Comparison of ENCODE assay signal across 27 mouse cellular contexts in genomic region chr12:108253042-108253441, GRCm38 (mm10). TPM values are rescaled to one million over a fixed set of nuclear protein-coding genes. Genes with fewer than 3 reads are reported as not detected.
DNase-seq lines count a peak whose midpoint lies in the region; ATAC-seq and TF ChIP-seq lines count a peak whose summit lies in the region.
"Had no signal": no experiment of that assay in that cellular context is flagged by ENCODE, and none has a peak within 500 bp of the region (broad histone marks: within the 10 kb centered on the region; RNA-seq: fewer than 3 reads in every experiment).

No protein-coding gene starts in this region.

- H3K27ac ChIP-seq in midbrain, embryonic 10.5 days (replicated peaks) = peak overlapping the region; percentile 47; the same call in 1 of the 2 replicates
- no peak overlapping the region for H3K27ac ChIP-seq in midbrain, embryonic 11.5 days (ENCODE audit: low read depth, low read length)
- peak overlapping the region; percentile 94; the same call in 1 of the 2 replicates for H3K27ac ChIP-seq in intestine, postnatal 0 days (ENCODE audit: low read depth, low read length)
- no peak overlapping the region for H3K27ac ChIP-seq in cerebellum, adult 2 months (ENCODE audit: insufficient read depth, low read length)
- H3K27ac ChIP-seq: heart, adult 2 months; hindbrain, embryonic 14.5 days; limb, embryonic 10.5 days; macrophage had no signal

- 0 out of 2 replicates have a peak, but pooled peaks have one; percentile 25 for ATAC-seq in frontal cortex, adult (ENCODE audit: low TSS enrichment)
- no peak for ATAC-seq in midbrain, embryonic 11.5 days (ENCODE audit: low FRiP score)
- no peak for ATAC-seq in intestine, postnatal 0 days
- ATAC-seq: CD4-positive, CD25-positive, alpha-beta regulatory T cell, adult 4 months; forebrain, embryonic 14.5 days; inflammation-experienced regulatory T-cells, adult 6 months; Patski had no signal

- H3K4me3 ChIP-seq in midbrain, embryonic 10.5 days = no peak overlapping the region
- H3K4me3 ChIP-seq in midbrain, embryonic 11.5 days (ENCODE audit: low read depth, low read length) = no peak overlapping the region
- H3K4me3 ChIP-seq in intestine, postnatal 0 days (ENCODE audit: low read depth, low read length) = no peak overlapping the region
- no peak overlapping the region for H3K4me3 ChIP-seq in cerebellum, adult 2 months (replicated peaks; ENCODE audit: insufficient read depth, low read depth, low read length)
- H3K4me3 ChIP-seq: heart, adult 2 months; limb, embryonic 10.5 days; liver, embryonic 15.5 days had no signal

- peaks cover 89% of the 10 kb centered on the region for H3K4me1 ChIP-seq in midbrain, embryonic 10.5 days
- H3K4me1 ChIP-seq in midbrain, embryonic 11.5 days (ENCODE audit: control insufficient read depth, insufficient read depth, low read length) = peaks cover 31% of the 10 kb centered on the region
- peaks cover 38% of the 10 kb centered on the region for H3K4me1 ChIP-seq in intestine, postnatal 0 days (replicated peaks; ENCODE audit: control insufficient read depth, insufficient read depth, low read length)
- peaks cover 70% of the 10 kb centered on the region for H3K4me1 ChIP-seq in cerebellum, adult 2 months (ENCODE audit: control insufficient read depth, insufficient read depth, low read length)

- DNase-seq in frontal cortex, postnatal 36 days (ENCODE audit: low spot score in 2 of 2) = no peak
- DNase-seq in midbrain, embryonic 10.5 days (ENCODE audit: low spot score) = no peak
- no peak for DNase-seq in midbrain, embryonic 11.5 days (ENCODE audit: low spot score, missing footprints)
- DNase-seq in right cerebral cortex, postnatal 14 days = no peak
- DNase-seq in cerebellum, adult 9-10 months = no peak
- no peak for DNase-seq in cerebellum, adult 2 months
- DNase-seq: adrenal gland, adult 2 months; cerebellum, adult 18-20 months; cerebellum, postnatal 36 days; embryo, embryonic 11 days; gastrocnemius, postnatal 25 days; heart, adult 2 months; kidney, adult 9 months; kidney, postnatal 14 days; liver; thymus, adult 2 months; thymus, postnatal 4 days had no signal

- WGBS in midbrain, embryonic 10.5 days = 78% methylated on average over 12 of the region's 12 CpGs
- WGBS in midbrain, embryonic 11.5 days = 81% methylated on average over 12 of the region's 12 CpGs
- 52% methylated on average over 12 of the region's 12 CpGs for WGBS in intestine, postnatal 0 days
- WGBS in cerebellum, adult 2 months = 36% methylated on average over 12 of the region's 12 CpGs

- peaks cover 14% of the 10 kb centered on the region; the same call in 1 of the 2 replicates for H3K36me3 ChIP-seq in midbrain, embryonic 10.5 days
- no peaks in the 10 kb centered on the region for H3K36me3 ChIP-seq in midbrain, embryonic 11.5 days (ENCODE audit: control insufficient read depth, insufficient read depth, low read length)
- no peaks in the 10 kb centered on the region for H3K36me3 ChIP-seq in intestine, postnatal 0 days (ENCODE audit: control insufficient read depth, insufficient read depth)
- H3K36me3 ChIP-seq: limb, embryonic 10.5 days; liver, embryonic 15.5 days had no signal

- TF ChIP-seq CTCF in intestine, postnatal 0 days (IDR thresholded peaks at IDR 0.05; ENCODE audit: low read depth) = no peak
- TF ChIP-seq CTCF in cerebellum, adult 2 months (IDR thresholded peaks at IDR 0.05; ENCODE audit: borderline replicate concordance, insufficient read depth, low read depth, low read length) = no peak

- no peak overlapping the region for H3K9ac ChIP-seq in midbrain, embryonic 11.5 days (ENCODE audit: low read length)
- no peak overlapping the region for H3K9ac ChIP-seq in intestine, postnatal 0 days (ENCODE audit: low read depth, low read length)
- H3K9ac ChIP-seq: hindbrain, embryonic 14.5 days; liver, embryonic 15.5 days had no signal

- H3K4me2 ChIP-seq in midbrain, embryonic 11.5 days = no peak overlapping the region
- no peak overlapping the region for H3K4me2 ChIP-seq in intestine, postnatal 0 days (replicated peaks; ENCODE audit: low read depth)
- H3K4me2 ChIP-seq: hindbrain, embryonic 14.5 days; liver, embryonic 15.5 days had no signal

- H3K27me3 ChIP-seq in midbrain, embryonic 10.5 days (ENCODE audit: low read depth, poor library complexity, severe bottlenecking) = no peaks in the 10 kb centered on the region
- no peaks in the 10 kb centered on the region for H3K27me3 ChIP-seq in midbrain, embryonic 11.5 days (ENCODE audit: control insufficient read depth, insufficient read depth, low read length)
- no peaks in the 10 kb centered on the region for H3K27me3 ChIP-seq in intestine, postnatal 0 days (replicated peaks; ENCODE audit: control insufficient read depth, insufficient read depth, low read length)
- no peaks in the 10 kb centered on the region for H3K27me3 ChIP-seq in cerebellum, adult 2 months (ENCODE audit: control insufficient read depth, insufficient read depth, low read length)
- H3K27me3 ChIP-seq: liver, embryonic 15.5 days; Patski had no signal

- no peak for TF ChIP-seq POLR2A in cerebellum, adult 2 months (IDR thresholded peaks at IDR 0.05; ENCODE audit: borderline replicate concordance, insufficient read depth, low read length)

- H3K9me3 ChIP-seq in midbrain, embryonic 10.5 days (replicated peaks) = no peaks in the 10 kb centered on the region
- H3K9me3 ChIP-seq in midbrain, embryonic 11.5 days (ENCODE audit: control insufficient read depth, low read length) = no peaks in the 10 kb centered on the region
- no peaks in the 10 kb centered on the region for H3K9me3 ChIP-seq in intestine, postnatal 0 days (ENCODE audit: control insufficient read depth)
- H3K9me3 ChIP-seq: limb, embryonic 10.5 days; liver, embryonic 15.5 days had no signal

RNA-seq across cellular contexts. Expression of gene Ccdc85c, which starts 22.2 kb away (rescaled TPM):
- polyA plus RNA-seq in midbrain, embryonic 10.5 days (2016; fragmentation: Nextera tagmentation; extraction: Ambion mirVana) = 12.1 and 15.5 TPM in 2 replicates
- 19.2 and 20.4 TPM in 2 replicates for polyA plus RNA-seq in midbrain, embryonic 11.5 days (2014; fragmentation: Nextera tagmentation; extraction: Ambion mirVana)
- 10.1 and 12.0 TPM in 2 replicates for polyA plus RNA-seq in intestine, postnatal 0 days (2015; fragmentation: Nextera tagmentation; extraction: Ambion mirVana)
- polyA plus RNA-seq in cerebellum, adult 2 months (2012; rRNA removed) = 75.0 and 78.6 TPM in 2 replicates

RNA-seq across cellular contexts. Expression of gene Hhipl1, which starts 53.0 kb away (rescaled TPM):
- polyA plus RNA-seq in midbrain, embryonic 10.5 days (2016; fragmentation: Nextera tagmentation; extraction: Ambion mirVana) = 3.7 and 5.1 TPM in 2 replicates
- 2.7 and 3.5 TPM in 2 replicates for polyA plus RNA-seq in midbrain, embryonic 11.5 days (2014; fragmentation: Nextera tagmentation; extraction: Ambion mirVana)
- polyA plus RNA-seq in intestine, postnatal 0 days (2015; fragmentation: Nextera tagmentation; extraction: Ambion mirVana) = 0.20 TPM in 2 replicates
- polyA plus RNA-seq in cerebellum, adult 2 months (2012; rRNA removed) = 4.4 and 4.8 TPM in 2 replicates
- polyA plus RNA-seq: CD4-positive, CD25-positive, alpha-beta regulatory T cell, adult 4 months; inflammation-experienced regulatory T-cells, adult 6 months; macrophage had no signal

Comparison
In these comparisons a context has a peak if more than half of its experiments do, and no peak if none do; other contexts are left out.
1. H3K27ac ChIP-seq: peak in midbrain, embryonic 10.5 days (single experiment) and intestine, postnatal 0 days (single experiment); none in midbrain, embryonic 11.5 days (single experiment) and cerebellum, adult 2 months (single experiment).